Mouse (Mus musculus): ENCODE measurements around the gene Phlda1.
"Not testable (repeated sequence)": the region's sequence is repeated elsewhere in the genome, so short reads cannot be mapped to it uniquely, and the experiment has no call there.

Gene Phlda1

GRCm38 (mm10) chr10:111506101-111506925, at the start of gene Phlda1:
TSS of gene Phlda1 (plus strand) at chr10:111506286.
- DNase-seq (ENCODE audit: low spot score) = peak; percentile 92

GRCm38 (mm10) chr10:111458088-111458487, 48.0 kb upstream of the Phlda1 start:
- DNase-seq (ENCODE audit: low spot score) = no peak

GRCm38 (mm10) chr10:111459040-111459439, 47.0 kb upstream of the Phlda1 start:
- DNase-seq (ENCODE audit: low spot score) = no peak

GRCm38 (mm10) chr10:111459874-111460273, 46.2 kb upstream of the Phlda1 start:
- DNase-seq (ENCODE audit: low spot score) = no peak

GRCm38 (mm10) chr10:111460381-111460780, 45.7 kb upstream of the Phlda1 start:
- DNase-seq (ENCODE audit: low spot score) = peak; percentile 69

- DNase-seq (ENCODE audit: low spot score) = no peak
Measured at GRCm38 (mm10) chr10:111464833-111465232, 41.3 kb upstream of the Phlda1 start.

GRCm38 (mm10) chr10:111465409-111465808, 40.7 kb upstream of the Phlda1 start:
- DNase-seq (ENCODE audit: low spot score) = no peak

- no peak for DNase-seq (ENCODE audit: low spot score)
Measured at GRCm38 (mm10) chr10:111471166-111471565, 34.9 kb upstream of the Phlda1 start.

GRCm38 (mm10) chr10:111472686-111473510, 33.2 kb upstream of the Phlda1 start, which contains the start of gene Nap1l1:
TSS of gene Nap1l1 (plus strand) at chr10:111473223.
- peak; percentile 98 for DNase-seq (ENCODE audit: low spot score)

- peak; percentile 62 for DNase-seq (ENCODE audit: low spot score)
Measured at GRCm38 (mm10) chr10:111473511-111474371, 32.3 kb upstream of the Phlda1 start.

- peak; percentile 49 for DNase-seq (ENCODE audit: low spot score)
Measured at GRCm38 (mm10) chr10:111476301-111476700, 29.8 kb upstream of the Phlda1 start.

- no peak for DNase-seq (ENCODE audit: low spot score)
Measured at GRCm38 (mm10) chr10:111476989-111477510, 29.0 kb upstream of the Phlda1 start.

- DNase-seq (ENCODE audit: low spot score) = no peak
Measured at GRCm38 (mm10) chr10:111479599-111479998, 26.5 kb upstream of the Phlda1 start.

GRCm38 (mm10) chr10:111482654-111483053, 23.4 kb upstream of the Phlda1 start:
- DNase-seq (ENCODE audit: low spot score) = no peak

- no peak for DNase-seq (ENCODE audit: low spot score)
Measured at GRCm38 (mm10) chr10:111484079-111484478, 22.0 kb upstream of the Phlda1 start.

GRCm38 (mm10) chr10:111488793-111489192, 17.3 kb upstream of the Phlda1 start:
- no peak for DNase-seq (ENCODE audit: low spot score)

- not testable (repeated sequence) for DNase-seq (ENCODE audit: low spot score)
Measured at GRCm38 (mm10) chr10:111490079-111490478, 16.0 kb upstream of the Phlda1 start.

GRCm38 (mm10) chr10:111495888-111496287, 10.2 kb upstream of the Phlda1 start:
- no peak for DNase-seq (ENCODE audit: low spot score)

GRCm38 (mm10) chr10:111499892-111500291, 6.2 kb upstream of the Phlda1 start:
- DNase-seq (ENCODE audit: low spot score) = no peak

GRCm38 (mm10) chr10:111503071-111503470, 3.0 kb upstream of the Phlda1 start:
- peak; percentile 91 for DNase-seq (ENCODE audit: low spot score)

GRCm38 (mm10) chr10:111503716-111504115, 2.4 kb upstream of the Phlda1 start:
- no peak for DNase-seq (ENCODE audit: low spot score)

- DNase-seq (ENCODE audit: low spot score) = no peak
Measured at GRCm38 (mm10) chr10:111504606-111505005, 1.5 kb upstream of the Phlda1 start.

All from retina, embryonic 14.5 days (tissue).